Mouse (Mus musculus) liver, embryonic 14.5 days (tissue): ENCODE results near the gene Srsf6. TPM values are rescaled to one million over a fixed set of nuclear protein-coding genes. Genes with fewer than 3 reads are reported as not detected.

Source experiments
- ATAC-seq: fragments of 200-750 bp; cut with Nextera tagmentation; 2 replicates; pipeline ENCODE4 v1.8.0; 2017; ENCODE audit warnings: moderate number of reproducible peaks, mild to moderate bottlenecking, moderate library complexity; ENCODE audit not compliant: insufficient read depth
- DNase-seq, 3 experiments: peaks; one replicate each; pipeline ENCODE4 v3.0.0-alpha.2; 2012 to 2013; ENCODE audit warnings: low read depth in 3 of 3, low spot score in 3 of 3
- H3K27ac ChIP-seq: fragments of 300-500 bp; sonication (generic); 2 replicates; pipeline ENCODE4 v1.5.1; 2014; ENCODE audit warnings: moderate library complexity, mild to moderate bottlenecking, control low read depth, inconsistent platforms
- H3K27me3 ChIP-seq: fragments of 300-500 bp; sonication (generic); 2 replicates; pipeline ENCODE4 v1.6.1; 2014; ENCODE audit warnings: mild to moderate bottlenecking, low read length, moderate library complexity; ENCODE audit not compliant: control insufficient read depth, insufficient read depth
- H3K36me3 ChIP-seq: fragments of 300-500 bp; sonication (generic); replicated peaks from 2 replicates; pipeline ENCODE4 v1.6.1; 2014; ENCODE audit warnings: low read depth; ENCODE audit not compliant: control insufficient read depth, insufficient read depth
- H3K4me1 ChIP-seq, 2 experiments: fragments of 200-500 bp in 1 of 2; fragments of 300-500 bp in 1 of 2; sonication (generic) in 1 of 2; replicated peaks; 2 replicates each; pipeline ENCODE4 v1.6.1; 2012 to 2014; ENCODE audit warnings: antibody characterized with exemption in 1 of 2, inconsistent platforms in 1 of 2, low read length in 1 of 2; ENCODE audit not compliant: control insufficient read depth in 2 of 2, insufficient read depth in 2 of 2
- H3K4me2 ChIP-seq: fragments of 300-500 bp; sonication (generic); 2 replicates; pipeline ENCODE4 v1.6.1; 2014; ENCODE audit warnings: low read depth, mild to moderate bottlenecking, control low read depth, moderate library complexity
- H3K4me3 ChIP-seq, 2 experiments: fragments of 200-500 bp in 1 of 2; fragments of 300-500 bp in 1 of 2; sonication (generic) in 1 of 2; 2 replicates each; pipeline ENCODE4 v1.5.1; 2012 to 2014; ENCODE audit warnings: low read depth in 2 of 2, low read length in 2 of 2, mild to moderate bottlenecking in 2 of 2, control low read depth in 1 of 2, inconsistent platforms in 1 of 2, moderate library complexity in 1 of 2; ENCODE audit not compliant: insufficient read depth in 1 of 2
- H3K9ac ChIP-seq: fragments of 300-500 bp; sonication (generic); replicated peaks from 2 replicates; pipeline ENCODE4 v1.6.1; 2014; ENCODE audit warnings: mild to moderate bottlenecking, control low read depth, moderate library complexity
- H3K9me3 ChIP-seq: fragments of 300-500 bp; sonication (generic); 2 replicates; pipeline ENCODE4 v1.6.1; 2016; ENCODE audit warnings: low read length, mixed read lengths; ENCODE audit not compliant: control insufficient read depth
- CTCF ChIP-seq: IDR thresholded peaks from 2 replicates; pipeline ENCODE4 v1.5.1; 2016; ENCODE audit warnings: antibody characterized with exemption, low read depth, control low read depth
- EP300 ChIP-seq: IDR thresholded peaks from 2 replicates; pipeline ENCODE4 v1.6.1; 2016; ENCODE audit warnings: antibody characterized with exemption, low read depth
- WGBS: fragments of 180-500 bp; shearing (Covaris S2); extraction: QIAGEN DNeasy Blood & Tissue Kit; methylation state at CpG from one replicate; pipeline ENCODE4 v1.1.7; 2014; ENCODE audit not compliant: insufficient replicate concordance; 5-methylcytosine and 5-hydroxymethylcytosine counted together
- polyA plus RNA-seq, 2 experiments: library from polyadenylated mRNA; depleted of rRNA in 1 of 2; stranded (reverse) in 1 of 2; unstranded in 1 of 2; fragments of >200 nt; fragmentation: Nextera tagmentation in 1 of 2; extraction: Ambion mirVana in 1 of 2; gene quantifications; 2 replicates each; pipeline versions ENCODE4 v1.2.1 to v1.2.3; 2012 to 2014

The Srsf6 gene
- polyA plus RNA-seq, 2 experiments = 80.4 to 113 TPM

DNA sequence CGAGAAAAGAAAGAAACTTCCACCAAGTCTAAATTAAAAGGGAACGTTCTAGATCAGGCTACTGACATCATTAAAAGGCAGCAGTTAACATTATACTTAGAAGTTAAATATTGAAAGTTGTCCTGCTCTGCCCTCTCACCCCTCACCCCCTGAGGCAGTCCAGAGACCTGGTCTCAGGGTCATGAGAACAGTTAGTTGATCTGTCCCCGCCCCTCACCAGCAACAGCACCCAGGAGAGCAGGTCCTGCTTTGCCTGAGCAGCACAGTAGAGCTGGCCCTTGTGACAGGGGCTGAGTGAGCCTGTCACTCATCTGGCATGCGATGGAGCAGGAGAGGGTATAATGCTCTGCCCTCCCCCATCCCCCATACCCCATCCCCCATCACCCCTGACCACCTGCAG lies 25.4 kb upstream of the Srsf6 start:
- no peak overlapping the region for H3K4me2 ChIP-seq
- no peaks in the 10 kb centered on the region for H3K27me3 ChIP-seq
- no peaks in the 10 kb centered on the region for H3K36me3 ChIP-seq
- H3K9ac ChIP-seq = no peak overlapping the region
- ATAC-seq (no peak), DNase-seq (no peak)
- 40% methylated on average over 4 of the region's 4 CpGs for WGBS
- H3K27ac ChIP-seq = no peak overlapping the region
- no peaks in the 10 kb centered on the region for H3K4me1 ChIP-seq
- H3K9me3 ChIP-seq = no peaks in the 10 kb centered on the region
- H3K4me3 ChIP-seq = no peak overlapping the region
- TF ChIP-seq EP300 = no peak
- TF ChIP-seq CTCF = no peak

DNA sequence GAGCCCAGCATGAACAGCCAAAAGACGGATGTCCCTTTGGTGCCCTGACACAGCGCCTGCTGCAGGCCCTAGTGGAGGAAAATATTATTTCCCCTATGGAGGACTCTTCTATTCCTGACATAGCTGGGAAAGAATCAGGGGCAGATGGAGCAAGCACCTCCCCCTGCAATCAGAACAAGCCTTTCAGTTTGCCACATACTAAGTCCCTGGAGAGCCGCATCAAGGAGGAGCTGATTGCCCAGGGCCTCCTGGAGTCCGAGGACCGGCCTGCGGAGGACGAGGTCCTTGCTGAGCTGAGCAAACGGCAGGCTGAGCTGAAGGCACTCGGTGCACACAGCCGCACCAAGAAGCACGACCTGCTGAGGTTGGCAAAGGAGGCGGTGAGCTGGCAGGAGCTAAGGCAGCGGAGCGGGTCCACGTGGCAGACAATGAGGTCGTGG lies 23.3 kb upstream of the Srsf6 start:
- no peak for TF ChIP-seq EP300
- TF ChIP-seq CTCF = no peak
- ATAC-seq = no peak
- Histone ChIP-seq H3K27ac (no peak overlapping the region), H3K4me3 (no peak overlapping the region), H3K4me2 (no peak overlapping the region), H3K9ac (no peak overlapping the region), H3K9me3 (no peaks in the 10 kb centered on the region), H3K36me3 (no peaks in the 10 kb centered on the region), H3K27me3 (no peaks in the 10 kb centered on the region), H3K4me1 (no peaks in the 10 kb centered on the region)
- WGBS = 47% methylated on average over 16 of the region's 16 CpGs
- DNase-seq = no peak

DNA sequence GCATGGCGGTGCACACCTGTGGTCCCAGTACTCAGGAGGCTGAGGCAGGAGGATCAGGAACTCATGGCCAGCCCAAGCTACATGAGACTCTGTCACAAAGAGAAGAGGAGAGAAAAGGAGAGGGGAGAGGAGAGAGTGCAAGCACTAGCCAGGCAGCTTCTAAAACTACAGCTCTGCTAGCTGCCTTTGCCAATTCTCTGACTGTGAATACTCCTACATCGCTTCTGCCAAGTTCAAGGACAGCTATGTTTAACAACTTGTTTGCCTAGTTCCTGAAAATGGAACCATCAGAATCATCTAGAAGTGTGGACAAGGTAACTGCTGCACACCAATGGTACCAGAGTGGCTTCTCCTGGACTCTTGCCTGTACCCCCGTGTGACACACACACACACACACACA lies 17.3 kb upstream of the Srsf6 start:
- Histone ChIP-seq H3K4me2 (no peak overlapping the region), H3K9me3 (no peaks in the 10 kb centered on the region), H3K36me3 (no peaks in the 10 kb centered on the region), H3K4me1 (no peaks in the 10 kb centered on the region), H3K9ac (no peak overlapping the region), H3K27ac (no peak overlapping the region), H3K4me3 (no peak overlapping the region), H3K27me3 (no peaks in the 10 kb centered on the region)
- DNase-seq (no peak), ATAC-seq (no peak)
- 39% methylated on average over 3 of the region's 3 CpGs for WGBS
- TF ChIP-seq CTCF = no peak
- TF ChIP-seq EP300 = no peak

DNA sequence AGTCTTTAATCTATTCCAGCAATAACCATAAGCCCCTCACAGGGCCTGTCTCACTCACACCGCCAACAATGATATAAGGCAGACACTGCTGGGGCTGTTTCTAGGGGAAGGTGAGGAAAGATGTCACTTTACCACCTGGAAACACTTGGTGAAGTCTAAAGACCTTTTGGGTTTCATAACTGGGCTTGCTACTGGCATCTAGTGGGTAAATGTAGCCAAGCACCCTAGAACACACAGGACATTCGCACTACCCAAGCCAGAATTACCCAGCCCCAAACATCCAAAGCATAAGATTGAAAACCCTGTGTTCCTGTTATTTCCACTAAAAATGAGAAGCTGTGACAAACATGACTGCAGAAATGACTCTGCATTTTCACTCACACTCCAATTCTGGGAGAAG lies 16.8 kb upstream of the Srsf6 start:
- ATAC-seq = no peak
- 63% methylated on average over 2 of the region's 2 CpGs for WGBS
- Histone ChIP-seq H3K4me1 (no peaks in the 10 kb centered on the region), H3K4me2 (no peak overlapping the region), H3K27ac (no peak overlapping the region), H3K9ac (no peak overlapping the region), H3K36me3 (no peaks in the 10 kb centered on the region), H3K27me3 (no peaks in the 10 kb centered on the region), H3K4me3 (no peak overlapping the region), H3K9me3 (no peaks in the 10 kb centered on the region)
- 0 out of 2 replicates have a peak, but pooled peaks have one; percentile 19 for TF ChIP-seq CTCF
- TF ChIP-seq EP300 = no peak
- no peak for DNase-seq

DNA sequence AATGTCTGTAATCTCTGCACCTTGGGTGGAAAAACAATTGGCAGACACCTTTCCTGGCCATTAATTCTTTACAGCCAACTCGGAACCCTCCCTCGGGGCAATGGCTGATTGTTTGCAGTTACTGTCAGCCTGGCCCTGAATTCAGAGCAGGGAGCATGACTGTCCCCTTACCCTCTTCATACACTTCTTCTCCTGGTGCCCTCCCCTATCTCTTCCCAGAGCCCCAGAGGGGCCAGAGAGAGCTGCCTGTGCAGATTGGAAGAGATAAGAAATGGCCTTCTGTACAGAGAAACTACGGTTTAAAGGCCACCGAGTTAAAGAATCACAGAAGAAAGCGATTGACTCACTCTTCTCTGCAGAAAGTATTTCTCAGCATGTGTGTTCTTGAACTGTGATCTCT lies 11.4 kb upstream of the Srsf6 start:
- no peaks in the 10 kb centered on the region for H3K4me1 ChIP-seq
- WGBS = 41% methylated on average over 5 of the region's 5 CpGs
- H3K9me3 ChIP-seq = no peaks in the 10 kb centered on the region
- no peak overlapping the region for H3K27ac ChIP-seq
- no peak overlapping the region for H3K9ac ChIP-seq
- H3K36me3 ChIP-seq = no peaks in the 10 kb centered on the region
- DNase-seq = no peak
- no peak for ATAC-seq
- no peak overlapping the region for H3K4me3 ChIP-seq
- TF ChIP-seq CTCF (no peak), EP300 (no peak)
- no peak overlapping the region for H3K4me2 ChIP-seq
- no peaks in the 10 kb centered on the region for H3K27me3 ChIP-seq

DNA sequence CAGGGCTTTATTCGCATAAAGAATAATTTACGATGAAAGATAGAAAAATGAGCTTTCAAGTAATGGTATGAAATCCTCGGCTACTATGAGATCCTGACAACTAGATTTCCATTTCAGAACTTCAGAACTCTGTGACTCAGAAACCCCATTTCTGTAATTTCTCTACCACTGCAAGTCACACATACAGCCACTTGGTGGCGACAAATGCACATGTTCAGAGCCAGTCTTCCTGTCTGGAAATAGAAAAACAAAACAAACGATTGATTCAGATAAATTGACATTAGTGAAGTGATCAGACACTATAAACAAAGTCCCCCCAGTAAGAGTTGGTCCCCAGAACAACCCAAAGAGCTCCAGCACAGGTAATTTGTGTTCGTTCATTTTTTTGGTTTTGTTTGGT lies 9.1 kb upstream of the Srsf6 start:
- H3K36me3 ChIP-seq = no peaks in the 10 kb centered on the region

More for the DNA sequence above, 9.1 kb upstream of the Srsf6 start:
- Histone ChIP-seq H3K27me3 (no peaks in the 10 kb centered on the region), H3K9ac (no peak overlapping the region), H3K4me3 (no peak overlapping the region), H3K27ac (no peak overlapping the region), H3K9me3 (no peaks in the 10 kb centered on the region), H3K4me1 (no peaks in the 10 kb centered on the region), H3K4me2 (no peak overlapping the region)
- ATAC-seq (no peak), DNase-seq (peak in 1 of 3 experiments; percentile 37)
- no peak for TF ChIP-seq EP300
- peak; percentile 80 for TF ChIP-seq CTCF
- WGBS = 8% methylated on average over 6 of the region's 6 CpGs
